Mouse (Mus musculus) testis, postnatal 14 days (tissue): ENCODE measurements around the gene Gm11554.
"Not testable (repeated sequence)": the region's sequence is repeated elsewhere in the genome, so short reads cannot be mapped to it uniquely, and the experiment has no call there.

ENCODE experiments used
- DNase-seq: peaks from one replicate; pipeline ENCODE4 v3.0.0; 2021; ENCODE audit warnings: low spot score

Gm11554 gene

GRCm38 (mm10) chr11:99804346-99804745 is at the start of gene Gm11554:
Gm11554 (minus strand) TSS chr11:99804446.
- DNase-seq = not testable (repeated sequence)

DNA sequence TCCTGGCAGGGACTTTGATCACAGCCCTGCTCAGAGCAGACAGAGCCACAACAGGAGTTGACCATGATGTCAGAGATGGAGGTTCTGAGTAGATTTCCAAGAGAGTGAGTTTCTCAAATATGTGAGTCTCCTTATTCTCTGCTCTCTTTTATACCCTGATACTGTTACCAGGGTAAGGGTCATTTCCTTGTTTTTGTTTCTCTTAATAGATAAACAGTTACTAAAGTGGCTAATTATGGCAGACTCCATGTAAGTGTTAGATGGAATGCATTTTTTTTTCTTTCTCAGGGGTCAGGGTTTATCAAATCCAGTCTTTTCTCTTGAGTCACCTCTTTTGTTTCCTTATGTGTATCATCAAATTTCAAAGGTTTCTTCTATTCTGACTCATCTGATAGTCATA is 47.3 kb upstream of the Gm11554 start, which contains the start of gene Krtap4-16:
TSS of gene Krtap4-16 (minus strand) at position 101 of the 400 bp plus-strand sequence.
- DNase-seq = no peak

GRCm38 (mm10) chr11:99846746-99847145 is 42.5 kb upstream of the Gm11554 start:
- no peak for DNase-seq

- DNase-seq = no peak
These were observed 37.9 kb upstream of the Gm11554 start for GRCm38 (mm10) chr11:99842185-99842584.

DNA sequence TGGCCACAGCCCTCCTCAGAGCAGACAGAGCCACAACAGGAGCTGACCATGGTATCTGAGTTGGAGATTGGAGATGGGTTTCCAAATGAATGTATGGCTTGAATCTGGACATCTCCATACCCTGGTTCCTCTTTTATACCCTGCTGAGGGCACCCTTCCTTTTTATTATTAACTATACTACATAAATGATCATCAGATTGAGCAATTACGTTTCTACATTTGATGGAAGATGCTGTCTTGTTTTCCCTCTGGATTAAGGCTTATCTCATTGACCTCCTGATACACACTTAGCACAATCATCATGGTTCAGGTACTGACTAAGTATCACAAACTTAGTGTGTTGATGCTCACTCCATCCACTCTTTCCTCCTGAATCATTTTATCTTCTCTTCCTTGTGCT is 33.7 kb upstream of the Gm11554 start, which contains the start of gene 2300003K06Rik:
TSS of gene 2300003K06Rik (minus strand) at position 101 of the 400 bp plus-strand sequence.
- DNase-seq = no peak

DNA sequence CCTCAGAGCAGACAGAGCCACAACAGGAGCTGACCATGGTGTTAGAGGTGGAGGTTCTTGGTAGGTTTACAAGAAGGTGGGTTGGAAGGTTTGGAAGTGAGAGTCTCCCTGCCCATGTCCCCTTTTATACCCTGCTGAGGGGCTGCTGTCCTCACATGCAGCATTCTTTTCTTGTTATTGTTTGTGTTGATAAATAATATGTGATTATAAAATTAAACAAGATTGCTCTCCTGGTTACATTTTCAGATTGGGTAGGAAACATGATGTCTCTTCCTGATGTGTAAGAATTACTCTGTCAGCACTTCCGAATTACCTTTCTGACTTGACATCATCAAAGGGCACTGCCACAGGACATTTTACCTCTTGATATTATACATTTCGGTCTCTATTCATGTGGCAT is 11.3 kb upstream of the Gm11554 start, which contains the start of gene Gm11564:
TSS of gene Gm11564 (minus strand) at position 101 of the 400 bp plus-strand sequence.
- not testable (repeated sequence) for DNase-seq

DNA sequence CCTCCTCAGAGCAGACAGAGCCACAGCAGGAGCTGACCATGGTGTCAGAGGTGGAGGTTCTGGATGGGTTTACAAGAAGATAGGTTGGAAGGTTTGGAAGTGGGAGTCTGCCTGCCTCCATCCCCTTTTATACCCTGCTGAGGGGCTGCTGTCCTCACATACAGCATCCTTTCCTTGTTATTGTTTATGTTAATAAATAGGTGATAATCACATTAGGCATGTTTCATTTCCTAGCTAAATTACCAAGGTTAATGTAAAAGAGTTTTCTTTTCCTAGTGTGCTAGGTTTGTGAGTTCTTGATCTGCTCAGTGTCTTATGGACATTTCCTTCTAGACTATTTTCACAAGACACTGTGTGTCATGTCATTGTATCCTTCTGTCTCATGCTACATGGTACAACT is 5.5 kb upstream of the Gm11554 start, which contains the start of gene Krtap4-13:
TSS of gene Krtap4-13 (minus strand) at position 101 of the 400 bp plus-strand sequence.
- not testable (repeated sequence) for DNase-seq

- not testable (repeated sequence) for DNase-seq
These were observed 5.4 kb downstream of the Gm11554 start, which contains the start of gene Gm11569 for GRCm38 (mm10) chr11:99798832-99799231. Gm11569 (minus strand) TSS chr11:99798932.

DNA sequence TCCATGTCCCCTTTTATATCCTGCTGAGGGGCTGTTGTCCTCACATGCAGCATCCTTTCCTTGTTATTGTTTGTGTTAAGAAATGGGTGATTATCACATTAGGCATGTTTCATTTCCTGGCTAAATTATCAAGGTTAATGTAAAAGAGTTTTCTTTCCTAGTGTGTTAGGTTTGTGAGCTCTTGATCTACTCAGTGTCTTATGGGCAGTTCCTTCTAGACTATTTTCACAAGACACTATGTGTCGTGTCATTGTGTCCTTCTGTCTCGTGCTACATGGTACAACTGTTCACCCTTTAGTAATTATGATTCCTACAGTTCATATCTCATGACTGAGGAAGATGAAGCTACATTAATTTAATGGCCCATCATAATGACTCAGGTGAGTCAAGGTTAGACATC is 10.9 kb downstream of the Gm11554 start, which contains the start of gene Gm11596:
TSS of gene Gm11596 (minus strand) at position 101 of the 400 bp plus-strand sequence.
- DNase-seq = no peak

DNA sequence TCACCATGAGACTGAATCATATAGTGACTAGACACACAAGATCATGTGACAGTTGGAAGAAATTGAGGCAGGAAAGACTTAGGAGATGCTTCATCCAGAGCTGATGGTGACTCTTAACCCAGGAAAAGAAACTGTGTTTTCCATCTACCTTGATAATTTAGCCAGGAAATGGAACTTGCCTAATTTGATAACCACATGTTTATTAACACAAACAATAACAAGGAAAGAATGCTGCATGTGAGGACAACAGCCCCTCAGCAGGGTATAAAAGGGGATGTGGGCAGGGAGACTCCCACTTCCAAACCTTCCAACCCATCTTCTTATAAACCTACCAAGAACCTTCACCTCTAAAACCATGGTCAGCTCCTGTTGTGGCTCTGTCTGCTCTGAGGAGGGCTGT is 19.3 kb downstream of the Gm11554 start, which contains the start of gene Krtap4-9:
TSS of gene Krtap4-9 (plus strand) at position 301 of the 400 bp plus-strand sequence.
- not testable (repeated sequence) for DNase-seq

DNA sequence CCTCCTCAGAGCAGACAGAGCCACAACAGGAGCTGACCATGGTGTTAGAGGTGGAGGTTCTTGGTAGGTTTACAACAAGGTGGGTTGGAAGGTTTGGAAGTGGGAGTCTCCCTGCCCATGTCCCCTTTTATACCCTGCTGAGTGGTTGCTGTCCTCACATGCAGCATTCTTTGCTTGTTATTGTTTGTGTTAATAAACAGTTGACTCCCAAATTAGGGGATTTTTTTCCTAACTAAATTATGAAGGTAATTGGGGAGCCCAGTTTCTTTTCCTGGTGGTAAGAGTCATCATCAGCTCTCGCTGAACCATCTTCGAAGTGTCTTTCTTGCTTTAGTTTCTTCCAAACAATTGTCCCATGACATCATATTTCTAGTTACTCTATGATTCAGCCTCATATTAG is 23.6 kb downstream of the Gm11554 start, which contains the start of gene Krtap4-8:
TSS of gene Krtap4-8 (minus strand) at position 101 of the 400 bp plus-strand sequence.
- no peak for DNase-seq

GRCm38 (mm10) chr11:99778401-99778800 is 25.8 kb downstream of the Gm11554 start:
- no peak for DNase-seq

DNA sequence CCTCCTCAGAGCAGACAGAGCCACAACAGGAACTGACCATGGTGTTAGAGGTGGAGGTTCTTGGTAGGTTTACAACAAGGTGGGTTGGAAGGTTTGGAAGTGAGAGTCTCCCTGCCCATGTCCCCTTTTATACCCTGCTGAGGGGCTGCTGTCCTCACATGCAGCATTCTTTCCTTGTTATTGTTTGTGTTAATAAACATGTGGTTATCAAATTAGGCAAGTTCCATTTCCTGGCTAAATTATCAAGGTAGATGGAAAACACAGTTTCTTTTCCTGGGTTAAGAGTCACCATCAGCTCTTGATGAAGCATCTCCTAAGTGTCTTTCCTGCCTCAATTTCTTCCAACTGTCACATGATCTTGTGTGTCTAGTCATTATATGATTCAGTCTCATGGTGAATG is 31.4 kb downstream of the Gm11554 start, which contains the start of gene Gm11595:
TSS of gene Gm11595 (minus strand) at position 101 of the 400 bp plus-strand sequence.
- not testable (repeated sequence) for DNase-seq

DNA sequence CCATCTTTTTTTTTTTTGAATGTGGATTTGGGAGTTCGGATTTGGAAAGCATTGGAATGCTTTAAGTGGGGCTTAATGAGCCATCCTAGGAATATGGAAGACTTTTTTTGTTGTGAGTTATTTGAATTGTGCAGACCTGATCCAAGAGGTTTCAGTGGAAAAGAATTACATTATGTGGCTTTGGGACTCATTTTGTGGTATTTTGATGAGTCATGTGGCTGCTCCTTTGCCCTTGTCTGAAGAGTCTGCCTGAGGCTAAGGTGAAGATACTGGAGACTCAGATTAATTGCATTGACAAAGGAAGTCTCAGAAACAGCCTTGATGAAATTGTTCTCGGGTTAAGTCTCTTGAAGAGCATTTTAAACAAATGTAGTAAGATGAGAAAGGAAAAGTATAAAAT is 35.8 kb downstream of the Gm11554 start:
- DNase-seq = no peak

DNA sequence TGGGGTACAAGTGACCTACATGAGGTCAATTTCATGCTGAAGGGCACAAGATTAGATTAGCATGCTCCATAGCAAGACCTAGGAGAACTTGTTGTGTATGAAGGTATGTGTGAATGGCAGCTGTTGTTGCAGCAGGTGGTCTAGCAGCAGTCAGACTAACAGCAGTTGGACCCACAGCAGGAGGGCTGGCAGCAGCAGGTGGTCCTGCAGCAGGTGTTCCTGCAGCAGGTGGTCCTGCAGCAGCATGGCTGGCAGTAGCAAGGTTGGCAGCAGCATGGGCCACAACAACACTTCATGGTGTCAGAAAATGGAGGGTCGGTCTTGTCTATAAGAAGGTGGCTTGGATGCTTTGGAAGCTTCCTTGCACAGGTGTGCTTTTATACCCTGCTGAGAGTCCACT is 45.4 kb downstream of the Gm11554 start:
- DNase-seq = no peak
